Mouse (Mus musculus) stomach, postnatal 0 days (tissue): ENCODE data around the gene Cish. TPM values are rescaled to one million over a fixed set of nuclear protein-coding genes. Genes with fewer than 3 reads are reported as not detected.
A peak's percentile ranks its signal among the peaks of the same experiment; 100 is the strongest.

ENCODE experiments used
- ATAC-seq: fragments of 200-750 bp; cut with Nextera tagmentation; 2 replicates; pipeline ENCODE4 v1.8.0; 2017; ENCODE audit not compliant: low FRiP score, low TSS enrichment
- DNase-seq: peaks from one replicate; pipeline ENCODE4 v3.0.0-alpha.2; 2016; ENCODE audit warnings: low spot score
- H3K27ac ChIP-seq: fragments of 300-500 bp; sonication (generic); replicated peaks from 2 replicates; pipeline ENCODE4 v1.5.1; 2014; ENCODE audit warnings: mild to moderate bottlenecking, control low read depth
- H3K27me3 ChIP-seq: fragments of 300-500 bp; sonication (generic); 2 replicates; pipeline ENCODE4 v1.6.1; 2014; ENCODE audit warnings: low read length; ENCODE audit not compliant: control insufficient read depth, insufficient read depth
- H3K36me3 ChIP-seq: fragments of 300-500 bp; sonication (generic); 2 replicates; pipeline ENCODE4 v1.6.1; 2014; ENCODE audit warnings: low read length, mixed read lengths; ENCODE audit not compliant: control insufficient read depth, insufficient read depth
- H3K4me1 ChIP-seq: fragments of 300-500 bp; sonication (generic); replicated peaks from 2 replicates; pipeline ENCODE4 v1.6.1; 2014; ENCODE audit warnings: antibody characterized with exemption; ENCODE audit not compliant: control insufficient read depth, insufficient read depth
- H3K4me2 ChIP-seq: fragments of 300-500 bp; sonication (generic); replicated peaks from 2 replicates; pipeline ENCODE4 v1.6.1; 2014; ENCODE audit warnings: low read depth, mild to moderate bottlenecking, control low read depth, moderate library complexity
- H3K4me3 ChIP-seq: fragments of 300-500 bp; sonication (generic); 2 replicates; pipeline ENCODE4 v1.5.1; 2014; ENCODE audit warnings: low read depth, low read length, control low read depth
- H3K9ac ChIP-seq: fragments of 300-500 bp; sonication (generic); 2 replicates; pipeline ENCODE4 v1.6.1; 2014; ENCODE audit warnings: mild to moderate bottlenecking, low read length, control low read depth, mixed read lengths
- H3K9me3 ChIP-seq: fragments of 300-500 bp; sonication (generic); 2 replicates; pipeline ENCODE4 v1.6.1; 2016; ENCODE audit warnings: low read length; ENCODE audit not compliant: control insufficient read depth
- CTCF ChIP-seq: IDR thresholded peaks from 2 replicates; pipeline ENCODE4 v1.5.1; 2016; ENCODE audit warnings: antibody characterized with exemption, low read depth, mild to moderate bottlenecking, moderate library complexity
- EP300 ChIP-seq: optimal IDR thresholded peaks from 2 replicates; pipeline ENCODE3; 2016; ENCODE audit warnings: antibody characterized with exemption
- WGBS: fragments of 180-500 bp; shearing (Covaris S2); extraction: QIAGEN DNeasy Blood & Tissue Kit; methylation state at CpG from one replicate; pipeline ENCODE4 v1.1.7; 2014; 5-methylcytosine and 5-hydroxymethylcytosine counted together
- polyA plus RNA-seq: library from polyadenylated mRNA; unstranded; fragments of >200 nt; fragmentation: Nextera tagmentation; extraction: Ambion mirVana; gene quantifications from 2 replicates; pipeline ENCODE4 v1.2.1, GENCODE M21; 2015

The Cish gene
- polyA plus RNA-seq, 1 experiment from 2014 or later = 30.8 TPM

DNA sequence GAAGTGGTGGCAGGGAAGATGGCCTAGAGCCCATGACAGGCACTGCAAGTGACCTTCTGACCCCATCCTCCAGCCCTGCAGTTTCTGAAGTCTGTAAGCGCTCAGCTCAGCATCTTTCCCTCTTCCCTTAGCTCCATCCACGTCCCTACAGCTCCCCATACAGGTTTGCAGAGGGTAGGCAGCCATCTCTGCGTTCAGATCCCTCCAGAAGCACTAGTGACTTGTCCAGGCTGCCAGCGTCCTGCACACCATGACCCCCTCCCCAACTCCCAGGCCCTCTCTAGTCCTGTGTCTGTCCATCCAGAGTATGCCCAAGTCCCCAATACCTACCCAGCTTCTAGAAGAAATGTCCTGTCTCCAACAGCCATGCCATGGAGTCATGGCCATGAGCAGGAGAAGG, 17.7 kb upstream of the Cish start:
- no peak overlapping the region for H3K9ac ChIP-seq
- no peak for DNase-seq
- H3K4me3 ChIP-seq = no peak overlapping the region
- 71% methylated on average over 4 of the region's 4 CpGs for WGBS
- no peaks in the 10 kb centered on the region for H3K27me3 ChIP-seq
- no peaks in the 10 kb centered on the region; the same call in 1 of the 2 replicates for H3K4me1 ChIP-seq
- no peaks in the 10 kb centered on the region for H3K9me3 ChIP-seq
- TF ChIP-seq CTCF = peak; percentile 37
- TF ChIP-seq EP300 = no peak
- H3K27ac ChIP-seq = no peak overlapping the region
- no peak overlapping the region for H3K4me2 ChIP-seq
- H3K36me3 ChIP-seq = no peaks in the 10 kb centered on the region
- no peak for ATAC-seq

DNA sequence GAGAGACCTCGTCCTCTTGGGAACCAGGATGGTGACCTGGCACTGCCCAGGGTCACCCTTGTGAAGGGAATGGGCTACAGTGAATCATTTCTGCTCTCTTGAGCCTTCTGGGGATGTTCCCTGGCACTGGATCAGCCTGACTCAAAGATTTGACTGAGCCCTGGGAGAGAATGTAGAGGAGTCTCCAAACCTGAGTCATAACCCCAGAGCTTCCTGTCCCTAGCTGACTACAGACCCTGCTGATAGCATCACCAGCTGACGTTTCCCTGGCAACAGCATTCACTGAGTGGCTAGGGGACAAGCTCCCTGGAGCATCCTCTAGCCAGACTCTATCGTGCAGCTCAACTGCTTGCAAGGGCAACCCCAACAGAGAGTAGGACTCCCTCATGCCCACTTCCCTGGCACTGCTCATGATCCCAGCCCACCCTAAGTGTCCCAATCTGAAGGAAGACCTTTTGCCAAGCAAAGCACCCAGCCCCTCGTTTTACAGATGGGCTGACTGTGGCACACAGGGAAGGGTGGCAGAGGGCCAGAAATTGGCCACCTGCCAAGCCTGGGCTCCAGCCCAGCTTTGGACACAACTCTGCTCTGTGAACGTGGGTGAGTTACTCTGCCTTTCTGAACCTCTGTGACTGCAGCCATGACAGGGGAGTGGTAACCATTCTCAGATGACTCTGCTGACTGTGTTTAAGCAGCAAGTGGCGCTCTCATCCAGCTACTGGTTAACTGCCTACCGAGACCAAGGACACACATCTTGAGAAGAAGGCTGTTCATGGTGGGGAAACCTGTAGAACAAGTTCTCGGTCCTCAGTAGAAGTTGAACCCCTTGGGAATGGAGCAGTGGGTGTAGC, 17.1 kb upstream of the Cish start:
- Histone ChIP-seq H3K27ac (0 out of 2 replicates have a peak overlapping the region, but pooled peaks have one; percentile 20), H3K4me1 (no peaks in the 10 kb centered on the region; the same call in 1 of the 2 replicates), H3K4me2 (0 out of 2 replicates have a peak overlapping the region, but pooled peaks have one; percentile 47), H3K9me3 (no peaks in the 10 kb centered on the region), H3K36me3 (no peaks in the 10 kb centered on the region), H3K4me3 (no peak overlapping the region), H3K9ac (no peak overlapping the region), H3K27me3 (no peaks in the 10 kb centered on the region)
- ATAC-seq = peak; percentile 70
- whole genome bisulfite sequencing = 51% methylated on average over 8 of the region's 8 CpGs
- peak; percentile 53 for DNase-seq
- TF ChIP-seq CTCF (peak; percentile 60), EP300 (no peak)

DNA sequence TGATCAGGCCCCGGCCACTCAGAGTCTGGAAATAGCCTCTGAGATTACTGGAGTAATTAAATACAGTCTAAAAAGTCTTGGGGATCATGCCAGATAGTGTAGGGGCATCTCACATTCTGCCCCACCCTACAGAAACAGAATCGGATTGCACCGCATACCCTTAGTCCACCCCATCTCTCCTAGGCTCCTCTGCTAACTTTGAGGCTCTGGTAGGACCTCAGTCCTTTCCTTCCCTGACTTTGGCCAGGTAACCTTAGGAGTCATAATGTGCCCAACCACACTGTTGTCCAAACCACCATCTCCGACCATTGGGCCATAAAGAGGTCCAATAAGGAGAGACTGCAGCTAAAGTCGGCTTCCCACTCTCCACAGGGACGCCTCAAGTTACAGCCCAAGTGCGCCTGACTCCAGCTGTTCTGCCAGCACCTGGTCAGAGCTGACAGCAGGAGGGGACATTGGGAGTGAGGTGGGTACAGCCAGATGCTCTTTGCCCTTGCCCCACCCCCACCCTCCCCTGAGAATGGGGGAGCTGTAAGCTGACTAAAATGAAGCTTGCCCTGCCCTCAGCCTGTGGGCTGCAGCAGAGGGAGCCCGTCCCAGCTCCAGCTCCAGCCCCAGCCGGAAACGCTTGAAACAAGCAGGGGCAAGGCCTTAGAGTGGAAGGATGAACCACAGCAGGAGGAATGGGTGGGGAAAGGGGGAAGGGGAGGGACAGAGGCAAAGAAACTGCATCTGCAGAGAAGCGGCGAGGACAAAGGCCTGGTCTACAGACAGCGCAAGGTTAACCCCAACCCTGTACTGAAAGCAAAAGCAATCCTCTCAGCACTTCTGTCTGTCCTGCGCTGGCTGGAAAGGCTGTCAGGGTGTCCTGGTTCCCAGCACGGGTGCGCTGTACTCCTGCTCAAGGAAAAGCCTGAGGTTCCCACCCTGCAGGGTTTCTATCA, 16.2 kb upstream of the Cish start:
- WGBS = 23% methylated on average over 16 of the region's 16 CpGs
- DNase-seq (peak; percentile 45), ATAC-seq (peak; percentile 53)
- H3K4me3 ChIP-seq = peak overlapping the region; percentile 15
- peak overlapping the region; percentile 47 for H3K4me2 ChIP-seq
- H3K4me1 ChIP-seq = no peaks in the 10 kb centered on the region; the same call in 1 of the 2 replicates
- H3K27me3 ChIP-seq = no peaks in the 10 kb centered on the region
- no peaks in the 10 kb centered on the region for H3K36me3 ChIP-seq
- H3K9me3 ChIP-seq = no peaks in the 10 kb centered on the region
- H3K9ac ChIP-seq = peak overlapping the region; percentile 31; the same call in 1 of the 2 replicates
- TF ChIP-seq CTCF (peak; percentile 38), EP300 (no peak)
- H3K27ac ChIP-seq = peak overlapping the region; percentile 81

DNA sequence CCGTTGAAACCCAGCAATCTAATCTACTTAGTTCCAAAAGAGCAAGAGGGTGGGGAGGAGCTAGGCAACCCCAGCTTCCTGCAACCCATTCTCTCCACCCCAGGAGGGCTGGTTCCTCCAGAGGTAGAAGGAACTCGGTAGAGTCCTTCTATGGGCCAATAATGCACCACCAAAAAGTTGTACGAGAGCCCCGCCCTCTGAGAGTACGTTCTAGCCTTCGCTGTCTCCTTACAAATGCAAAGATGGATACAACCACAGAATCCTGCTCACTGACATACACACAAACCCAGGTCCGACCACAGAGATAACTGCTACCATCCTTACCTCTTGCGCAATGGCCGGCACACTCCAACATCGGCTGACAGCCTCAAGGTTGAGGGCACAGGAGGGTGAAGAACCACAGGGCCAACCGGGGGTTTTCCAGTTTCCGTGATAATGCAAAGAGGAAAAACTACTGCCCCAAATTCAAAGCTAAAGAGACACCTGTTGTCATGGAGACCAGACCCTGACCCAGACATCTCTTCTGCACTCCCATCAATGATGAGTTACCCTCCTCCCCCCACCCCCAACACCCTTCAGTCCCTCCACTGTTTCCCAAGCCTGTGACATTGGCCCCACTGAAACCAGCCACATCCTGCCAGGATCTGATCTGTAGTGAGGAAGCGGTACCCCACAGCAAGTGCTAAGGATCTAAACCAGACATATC, 15.4 kb upstream of the Cish start:
- no peaks in the 10 kb centered on the region; the same call in 1 of the 2 replicates for H3K4me1 ChIP-seq
- ATAC-seq (peak; percentile 44), DNase-seq (no peak)
- H3K27me3 ChIP-seq = no peaks in the 10 kb centered on the region
- peak overlapping the region; percentile 81 for H3K27ac ChIP-seq
- peak overlapping the region; percentile 47 for H3K4me2 ChIP-seq
- H3K9ac ChIP-seq = peak overlapping the region; percentile 31; the same call in 1 of the 2 replicates
- TF ChIP-seq EP300 = no peak
- TF ChIP-seq CTCF = no peak
- peak overlapping the region; percentile 15 for H3K4me3 ChIP-seq
- 44% methylated on average over 13 of the region's 13 CpGs for WGBS
- no peaks in the 10 kb centered on the region for H3K9me3 ChIP-seq
- H3K36me3 ChIP-seq = no peaks in the 10 kb centered on the region

DNA sequence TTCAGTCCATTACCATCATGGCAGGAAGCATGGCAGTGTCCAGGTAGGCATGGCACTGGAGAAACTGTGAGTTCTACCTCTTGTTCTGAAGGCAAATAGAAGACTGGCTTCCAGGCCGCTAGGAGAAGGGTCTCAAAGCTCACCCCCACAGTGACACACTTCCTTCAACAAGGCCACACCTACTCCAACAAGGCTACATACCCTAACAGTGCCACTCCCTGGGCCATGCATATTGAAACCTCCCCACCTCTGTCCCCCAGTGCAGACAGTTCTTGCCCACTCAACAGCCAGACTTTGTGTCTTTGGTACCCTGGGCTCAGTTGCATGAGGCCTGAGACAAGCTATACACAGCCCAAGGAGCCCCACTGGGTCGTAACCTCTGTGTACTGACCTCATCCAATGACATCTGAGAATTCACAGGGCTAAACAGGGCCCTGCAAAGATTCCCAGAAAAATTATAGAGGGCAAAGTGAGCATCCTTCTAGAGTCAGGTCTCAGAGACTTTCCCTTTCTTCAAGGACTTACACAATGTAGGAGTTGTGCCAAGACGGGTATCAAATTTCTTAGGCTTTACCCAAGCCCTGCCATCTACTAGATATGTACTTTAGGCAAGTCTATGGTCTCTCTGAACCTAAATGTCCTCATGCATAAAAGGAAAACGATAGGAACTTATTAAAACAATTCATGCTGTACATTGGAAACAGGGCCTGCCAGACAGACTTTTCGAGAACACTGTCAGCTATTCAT, 14.4 kb upstream of the Cish start:
- H3K4me2 ChIP-seq = no peak overlapping the region
- H3K27me3 ChIP-seq = no peaks in the 10 kb centered on the region
- H3K36me3 ChIP-seq = no peaks in the 10 kb centered on the region
- H3K4me3 ChIP-seq = no peak overlapping the region
- H3K27ac ChIP-seq = no peak overlapping the region
- TF ChIP-seq CTCF (no peak), EP300 (no peak)
- H3K9me3 ChIP-seq = no peaks in the 10 kb centered on the region
- H3K9ac ChIP-seq = no peak overlapping the region
- WGBS = 82% methylated on average over 5 of the region's 5 CpGs
- H3K4me1 ChIP-seq = no peaks in the 10 kb centered on the region; the same call in 1 of the 2 replicates
- ATAC-seq (no peak), DNase-seq (no peak)
